Mouse (Mus musculus): ENCODE measurements around the gene Pim3.

DNA sequence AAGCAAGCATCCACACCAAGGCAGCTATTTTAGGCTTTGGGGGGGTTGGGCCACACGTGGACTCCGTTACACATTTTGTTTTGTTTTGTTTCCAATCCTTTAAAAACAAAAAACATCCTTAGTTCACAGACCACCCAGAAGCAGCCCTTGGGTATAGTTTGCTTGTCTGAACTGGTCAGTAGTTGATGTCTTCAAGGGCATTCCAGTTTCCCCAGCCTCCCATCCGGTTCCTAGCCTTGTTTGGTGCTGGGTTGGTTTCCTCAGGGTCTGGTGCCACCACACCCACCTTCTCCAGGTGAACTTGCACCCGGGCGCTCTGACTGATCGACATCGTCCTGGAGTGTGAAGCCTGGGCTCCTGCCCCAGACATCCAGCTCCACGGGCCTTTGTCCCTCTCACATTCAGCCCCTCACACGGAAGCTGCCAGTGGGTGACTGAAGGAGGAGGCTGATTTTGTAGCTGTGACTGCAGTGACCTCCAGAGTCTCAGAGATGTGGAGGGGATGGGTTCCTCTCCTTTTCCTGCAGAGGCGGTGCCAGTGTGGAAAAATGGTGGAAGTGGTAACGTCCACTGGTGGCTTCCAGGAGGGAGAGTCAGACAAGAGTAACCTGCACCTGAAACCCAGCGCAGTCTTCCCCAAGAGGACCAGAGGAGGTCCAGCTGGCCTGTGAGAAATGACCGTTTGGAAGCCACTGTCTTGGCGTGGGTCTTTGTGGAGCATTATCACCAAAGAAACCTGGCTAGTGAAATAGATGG lies 42.2 kb downstream of the Pim3 start:
- TF ChIP-seq USF1 (IDR thresholded peaks at IDR 0.05; ENCODE audit: low read depth) (no peak), MYOG (IDR thresholded peaks at IDR 0.05; ENCODE audit: control insufficient read depth in 1 of 3, insufficient read depth in 1 of 3, insufficient read length in 2 of 3, low read depth in 2 of 3) (no peak), TCF12 (IDR thresholded peaks at IDR 0.05; ENCODE audit: insufficient read depth, poor library complexity, severe bottlenecking) (no peak), POLR2A (IDR thresholded peaks at IDR 0.05; ENCODE audit: insufficient read length, low read depth) (no peak), POLR2AphosphoS2 (IDR thresholded peaks at IDR 0.05; ENCODE audit: insufficient read length, low read depth) (no peak), MAX (IDR thresholded peaks at IDR 0.05; ENCODE audit: low read depth) (no peak), SRF (IDR thresholded peaks at IDR 0.05; ENCODE audit: control insufficient read depth, insufficient read length, low read depth) (no peak), TCF3 (IDR thresholded peaks at IDR 0.05; ENCODE audit: insufficient read length, low read depth) (no peak), CEBPB (IDR thresholded peaks at IDR 0.05; ENCODE audit: insufficient read depth, poor library complexity, severe bottlenecking) (no peak), REST (IDR thresholded peaks at IDR 0.05; ENCODE audit: insufficient read depth, insufficient read length) (no peak), MYOD1 (IDR thresholded peaks at IDR 0.05; ENCODE audit: control insufficient read depth in 1 of 3, insufficient read length in 2 of 3, low read depth in 2 of 3) (no peak)
